Mouse (Mus musculus) WW6 (cell line): ENCODE results near the gene Bicral.
A peak's percentile ranks its signal among the peaks of the same experiment; 100 is the strongest.

ENCODE experiments used
- DNase-seq: peaks from one replicate; pipeline ENCODE4 v3.0.0-alpha.2; 2013; ENCODE audit warnings: low read depth, low spot score

Gene Bicral

GRCm38 (mm10) chr17:46857903-46858748 is at the start of gene Bicral:
Gene Bicral (minus strand): TSS chr17:46858482.
- no peak for DNase-seq

- DNase-seq: peak; percentile 70
Observed at GRCm38 (mm10) chr17:46903876-46904490, 45.7 kb upstream of the Bicral start.

GRCm38 (mm10) chr17:46900941-46901340 is 42.7 kb upstream of the Bicral start:
- DNase-seq: no peak

GRCm38 (mm10) chr17:46897221-46897950 is 39.1 kb upstream of the Bicral start:
- no peak for DNase-seq

- DNase-seq: no peak
Observed at GRCm38 (mm10) chr17:46895426-46895825, 37.1 kb upstream of the Bicral start.

- DNase-seq: no peak
Observed at GRCm38 (mm10) chr17:46890843-46891594, 32.7 kb upstream of the Bicral start.

- DNase-seq: peak; percentile 94
Observed at GRCm38 (mm10) chr17:46890116-46890815, 32.0 kb upstream of the Bicral start, which contains the start of gene Tbcc. Gene Tbcc (plus strand): TSS chr17:46890684.

- DNase-seq: no peak
Observed at GRCm38 (mm10) chr17:46889450-46890084, 31.3 kb upstream of the Bicral start.

GRCm38 (mm10) chr17:46888511-46889212 is 30.4 kb upstream of the Bicral start:
- no peak for DNase-seq

- DNase-seq: no peak
Observed at GRCm38 (mm10) chr17:46885910-46886643, 27.8 kb upstream of the Bicral start.

- DNase-seq: no peak
Observed at GRCm38 (mm10) chr17:46885218-46885909, 27.1 kb upstream of the Bicral start.

GRCm38 (mm10) chr17:46884766-46885165 is 26.5 kb upstream of the Bicral start:
- no peak for DNase-seq

- DNase-seq: no peak
Observed at GRCm38 (mm10) chr17:46883107-46883506, 24.8 kb upstream of the Bicral start.

GRCm38 (mm10) chr17:46881728-46882127 is 23.4 kb upstream of the Bicral start:
- no peak for DNase-seq

- DNase-seq: no peak
Observed at GRCm38 (mm10) chr17:46880322-46880721, 22.0 kb upstream of the Bicral start.

GRCm38 (mm10) chr17:46879841-46880311 is 21.6 kb upstream of the Bicral start:
- no peak for DNase-seq

GRCm38 (mm10) chr17:46877061-46877460 is 18.8 kb upstream of the Bicral start:
- no peak for DNase-seq

- no peak for DNase-seq
Observed at GRCm38 (mm10) chr17:46876371-46876950, 18.2 kb upstream of the Bicral start.
